Mouse (Mus musculus): ENCODE measurements around the gene Rhbdl1. TPM values are rescaled to one million over a fixed set of nuclear protein-coding genes. Genes with fewer than 3 reads are reported as not detected.
A peak's percentile ranks its signal among the peaks of the same experiment; 100 is the strongest.

Gene Rhbdl1
- polyA plus RNA-seq, 1 experiment from 2014 or later, result 4.0 TPM

GRCm38 (mm10) chr17:25843636-25844395 lies 6.7 kb upstream of the Rhbdl1 start:
- peaks cover 36% of the 10 kb centered on the region for H3K4me1 ChIP-seq
- H3K36me3 ChIP-seq, result peaks cover 77% of the 10 kb centered on the region
- WGBS, result 3% methylated on average over 38 of the region's 38 CpGs
- H3K9me3 ChIP-seq, result no peaks in the 10 kb centered on the region
- H3K27ac ChIP-seq, result peak overlapping the region; percentile 96
- DNase-seq (ENCODE audit: low spot score), result no peak
- no peaks in the 10 kb centered on the region for H3K27me3 ChIP-seq (ENCODE audit: insufficient read depth, poor library complexity, severe bottlenecking)
- H3K4me3 ChIP-seq, result peak overlapping the region; percentile 89

- H3K9me3 ChIP-seq, result no peaks in the 10 kb centered on the region
- peak overlapping the region; percentile 96 for H3K27ac ChIP-seq
- no peaks in the 10 kb centered on the region for H3K27me3 ChIP-seq (ENCODE audit: insufficient read depth, poor library complexity, severe bottlenecking)
- DNase-seq (ENCODE audit: low spot score), result no peak
- 88% methylated on average over 4 of the region's 4 CpGs for WGBS
- H3K4me3 ChIP-seq, result peak overlapping the region; percentile 89
- H3K4me1 ChIP-seq, result peaks cover 37% of the 10 kb centered on the region
- peaks cover 77% of the 10 kb centered on the region for H3K36me3 ChIP-seq
Observed at GRCm38 (mm10) chr17:25843122-25843521, 6.0 kb upstream of the Rhbdl1 start.

- no peaks in the 10 kb centered on the region for H3K27me3 ChIP-seq (ENCODE audit: insufficient read depth, poor library complexity, severe bottlenecking)
- WGBS, result 88% methylated on average over 3 of the region's 3 CpGs
- no peak for DNase-seq (ENCODE audit: low spot score)
- H3K27ac ChIP-seq, result no peak overlapping the region
- no peak overlapping the region for H3K4me3 ChIP-seq
- H3K4me1 ChIP-seq, result peaks cover 43% of the 10 kb centered on the region
- no peaks in the 10 kb centered on the region for H3K9me3 ChIP-seq
- peaks cover 76% of the 10 kb centered on the region for H3K36me3 ChIP-seq
Observed at GRCm38 (mm10) chr17:25842509-25842908, 5.4 kb upstream of the Rhbdl1 start.

GRCm38 (mm10) chr17:25841117-25841880 lies 4.2 kb upstream of the Rhbdl1 start, which contains the start of gene Gm20683:
Gene Gm20683, minus strand, starts transcription at chr17:25841763.
- Histone ChIP-seq H3K36me3 (peaks cover 67% of the 10 kb centered on the region), H3K4me3 (no peak within 1 kb of the TSS), H3K9me3 (no peaks in the 10 kb centered on the region), H3K27ac (no peak within 1 kb of the TSS), H3K27me3 (ENCODE audit: insufficient read depth, poor library complexity, severe bottlenecking) (no peaks in the 10 kb centered on the region), H3K4me1 (peaks cover 55% of the 10 kb centered on the region)
- WGBS, result 95% methylated on average over 22 of the region's 22 CpGs
- DNase-seq (ENCODE audit: low spot score), result no peak

GRCm38 (mm10) chr17:25840519-25840918 lies 3.4 kb upstream of the Rhbdl1 start:
- no peak for DNase-seq (ENCODE audit: low spot score)
- 96% methylated on average over 6 of the region's 6 CpGs for whole genome bisulfite sequencing
- Histone ChIP-seq H3K4me3 (no peak overlapping the region), H3K27ac (no peak overlapping the region), H3K4me1 (peaks cover 63% of the 10 kb centered on the region), H3K27me3 (ENCODE audit: insufficient read depth, poor library complexity, severe bottlenecking) (no peaks in the 10 kb centered on the region), H3K9me3 (no peaks in the 10 kb centered on the region), H3K36me3 (peaks cover 67% of the 10 kb centered on the region)

- WGBS, result 88% methylated on average over 14 of the region's 14 CpGs
- H3K4me3 ChIP-seq, result no peak overlapping the region
- H3K9me3 ChIP-seq, result no peaks in the 10 kb centered on the region
- no peak for DNase-seq (ENCODE audit: low spot score)
- no peak overlapping the region for H3K27ac ChIP-seq
- peaks cover 70% of the 10 kb centered on the region for H3K36me3 ChIP-seq
- no peaks in the 10 kb centered on the region for H3K27me3 ChIP-seq (ENCODE audit: insufficient read depth, poor library complexity, severe bottlenecking)
- peaks cover 66% of the 10 kb centered on the region for H3K4me1 ChIP-seq
Observed at GRCm38 (mm10) chr17:25839455-25840235, 2.5 kb upstream of the Rhbdl1 start.

GRCm38 (mm10) chr17:25838904-25839303 lies 1.8 kb upstream of the Rhbdl1 start:
- peaks cover 70% of the 10 kb centered on the region for H3K36me3 ChIP-seq
- peaks cover 73% of the 10 kb centered on the region for H3K4me1 ChIP-seq
- no peak for DNase-seq (ENCODE audit: low spot score)
- no peak overlapping the region for H3K4me3 ChIP-seq
- H3K9me3 ChIP-seq, result no peaks in the 10 kb centered on the region
- H3K27me3 ChIP-seq (ENCODE audit: insufficient read depth, poor library complexity, severe bottlenecking), result no peaks in the 10 kb centered on the region
- WGBS, result 84% methylated on average over 4 of the region's 4 CpGs
- no peak overlapping the region for H3K27ac ChIP-seq

GRCm38 (mm10) chr17:25837533-25837932 lies 438 bp upstream of the Rhbdl1 start:
- peak overlapping the region; percentile 57 for H3K4me3 ChIP-seq
- 44% methylated on average over 3 of the region's 3 CpGs for WGBS

GRCm38 (mm10) chr17:25836397-25837075 lies 559 bp downstream of the Rhbdl1 start:
- no peak for DNase-seq (ENCODE audit: low spot score)
- H3K4me1 ChIP-seq, result peaks cover 71% of the 10 kb centered on the region
- peak overlapping the region; percentile 57 for H3K4me3 ChIP-seq
- H3K27ac ChIP-seq, result peak overlapping the region; percentile 84
- no peaks in the 10 kb centered on the region for H3K9me3 ChIP-seq
- no peaks in the 10 kb centered on the region for H3K27me3 ChIP-seq (ENCODE audit: insufficient read depth, poor library complexity, severe bottlenecking)
- WGBS, result 23% methylated on average over 23 of the region's 23 CpGs
- peaks cover 59% of the 10 kb centered on the region for H3K36me3 ChIP-seq

More at GRCm38 (mm10) chr17:25837533-25837932, 438 bp upstream of the Rhbdl1 start:
- peaks cover 65% of the 10 kb centered on the region for H3K36me3 ChIP-seq
- no peaks in the 10 kb centered on the region for H3K9me3 ChIP-seq
- H3K27me3 ChIP-seq (ENCODE audit: insufficient read depth, poor library complexity, severe bottlenecking), result no peaks in the 10 kb centered on the region
- peaks cover 68% of the 10 kb centered on the region for H3K4me1 ChIP-seq
- DNase-seq (ENCODE audit: low spot score), result no peak
- peak overlapping the region; percentile 84 for H3K27ac ChIP-seq

- H3K4me3 ChIP-seq, result peak overlapping the region; percentile 57
- H3K9me3 ChIP-seq, result no peaks in the 10 kb centered on the region
- 95% methylated on average over 16 of the region's 16 CpGs for WGBS
- peaks cover 59% of the 10 kb centered on the region for H3K36me3 ChIP-seq
- DNase-seq (ENCODE audit: low spot score), result no peak
- H3K27ac ChIP-seq, result peak overlapping the region; percentile 84
- peaks cover 77% of the 10 kb centered on the region for H3K4me1 ChIP-seq
- H3K27me3 ChIP-seq (ENCODE audit: insufficient read depth, poor library complexity, severe bottlenecking), result no peaks in the 10 kb centered on the region
Observed at GRCm38 (mm10) chr17:25835816-25836215, 1.3 kb downstream of the Rhbdl1 start.

- Histone ChIP-seq H3K27me3 (ENCODE audit: insufficient read depth, poor library complexity, severe bottlenecking) (no peaks in the 10 kb centered on the region), H3K27ac (no peak overlapping the region), H3K4me3 (peak overlapping the region; percentile 86), H3K9me3 (no peaks in the 10 kb centered on the region), H3K36me3 (peaks cover 59% of the 10 kb centered on the region), H3K4me1 (peaks cover 77% of the 10 kb centered on the region)
- DNase-seq (ENCODE audit: low spot score), result no peak
- WGBS, result 96% methylated on average over 7 of the region's 7 CpGs
Observed at GRCm38 (mm10) chr17:25835301-25835700, 1.8 kb downstream of the Rhbdl1 start.

- Histone ChIP-seq H3K4me1 (peaks cover 78% of the 10 kb centered on the region), H3K27me3 (ENCODE audit: insufficient read depth, poor library complexity, severe bottlenecking) (no peaks in the 10 kb centered on the region), H3K27ac (peak overlapping the region; percentile 98), H3K9me3 (no peaks in the 10 kb centered on the region), H3K4me3 (peak overlapping the region; percentile 86), H3K36me3 (peaks cover 59% of the 10 kb centered on the region)
- DNase-seq (ENCODE audit: low spot score), result no peak
- WGBS, result 89% methylated on average over 12 of the region's 12 CpGs
Observed at GRCm38 (mm10) chr17:25834595-25835222, 2.4 kb downstream of the Rhbdl1 start.
